Mouse (Mus musculus) limb, embryonic 10.5 days (tissue): ENCODE results near the gene Ydjc. TPM values are rescaled to one million over a fixed set of nuclear protein-coding genes. Genes with fewer than 3 reads are reported as not detected.

Source experiments
- DNase-seq: peaks from one replicate; pipeline ENCODE4 v3.0.0-alpha.2; 2017; ENCODE audit warnings: low spot score
- H3K27ac ChIP-seq: fragments of 300-500 bp; sonication (generic); 2 replicates; pipeline ENCODE4 v1.5.1; 2016; ENCODE audit warnings: mild to moderate bottlenecking
- H3K27me3 ChIP-seq: fragments of 300-500 bp; sonication (generic); 2 replicates; pipeline ENCODE4 v1.6.1; 2016; ENCODE audit warnings: low read depth, mild to moderate bottlenecking; ENCODE audit not compliant: poor library complexity, severe bottlenecking
- H3K36me3 ChIP-seq: fragments of 300-500 bp; sonication (generic); 2 replicates; pipeline ENCODE4 v1.6.1; 2016; ENCODE audit warnings: mild to moderate bottlenecking, moderate library complexity
- H3K4me1 ChIP-seq: fragments of 300-500 bp; sonication (generic); 2 replicates; pipeline ENCODE4 v1.6.1; 2016
- H3K4me3 ChIP-seq: fragments of 300-500 bp; sonication (generic); 2 replicates; pipeline ENCODE4 v1.5.1; 2016; ENCODE audit warnings: mild to moderate bottlenecking, moderate library complexity
- H3K9me3 ChIP-seq: fragments of 300-500 bp; sonication (generic); replicated peaks from 2 replicates; pipeline ENCODE4 v1.6.1; 2016; ENCODE audit warnings: mild to moderate bottlenecking
- WGBS: fragments of 180-500 bp; shearing (Covaris S2); methylation state at CpG from one replicate; pipeline ENCODE4 v1.1.7; 2016; 5-methylcytosine and 5-hydroxymethylcytosine counted together
- polyA plus RNA-seq: library from polyadenylated mRNA; unstranded; fragments of >200 nt; fragmentation: Nextera tagmentation; extraction: Ambion mirVana; gene quantifications from 2 replicates; pipeline ENCODE4 v1.2.1, GENCODE M21; 2016

Gene Ydjc
- polyA plus RNA-seq, 1 experiment from 2014 or later = 4.1 TPM

DNA sequence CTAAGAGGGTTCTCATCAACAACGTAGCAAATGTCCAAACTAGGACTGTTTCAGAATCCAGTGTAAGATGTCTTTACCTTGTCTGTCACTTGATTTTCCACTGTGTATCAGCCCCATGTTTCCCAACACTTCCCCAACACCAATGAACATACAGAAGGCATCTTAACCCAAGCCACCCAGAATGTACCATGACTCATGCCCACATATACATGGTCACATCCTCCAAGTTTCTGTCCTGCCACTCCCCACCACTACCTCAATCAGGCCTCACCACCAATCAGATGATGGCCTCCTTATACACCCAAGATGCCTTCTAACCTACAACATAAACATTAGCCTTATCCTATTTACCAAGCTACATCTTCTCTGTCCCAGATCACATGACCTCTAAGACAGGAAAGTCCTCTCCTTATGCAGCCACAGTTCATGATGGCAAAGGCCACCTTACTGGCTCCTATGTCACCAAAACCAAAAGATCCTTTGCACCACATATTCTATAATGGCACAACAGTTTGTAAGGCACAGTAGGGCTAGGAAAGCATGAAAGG lies 33.3 kb downstream of the Ydjc start:
- WGBS = 97% methylated on average over 1 of the region's 1 CpGs
- H3K9me3 ChIP-seq = no peaks in the 10 kb centered on the region
- H3K36me3 ChIP-seq = peaks cover 65% of the 10 kb centered on the region
- H3K4me1 ChIP-seq = no peaks in the 10 kb centered on the region
- no peaks in the 10 kb centered on the region for H3K27me3 ChIP-seq
- H3K27ac ChIP-seq = no peak overlapping the region
- DNase-seq = no peak
- no peak overlapping the region for H3K4me3 ChIP-seq

GRCm38 (mm10) chr16:17179706-17180105 lies 35.3 kb downstream of the Ydjc start:
- Histone ChIP-seq H3K4me1 (no peaks in the 10 kb centered on the region), H3K9me3 (no peaks in the 10 kb centered on the region), H3K4me3 (no peak overlapping the region), H3K27me3 (no peaks in the 10 kb centered on the region), H3K36me3 (peaks cover 59% of the 10 kb centered on the region), H3K27ac (no peak overlapping the region)
- WGBS = 96% methylated on average over 3 of the region's 3 CpGs
- DNase-seq = no peak

DNA sequence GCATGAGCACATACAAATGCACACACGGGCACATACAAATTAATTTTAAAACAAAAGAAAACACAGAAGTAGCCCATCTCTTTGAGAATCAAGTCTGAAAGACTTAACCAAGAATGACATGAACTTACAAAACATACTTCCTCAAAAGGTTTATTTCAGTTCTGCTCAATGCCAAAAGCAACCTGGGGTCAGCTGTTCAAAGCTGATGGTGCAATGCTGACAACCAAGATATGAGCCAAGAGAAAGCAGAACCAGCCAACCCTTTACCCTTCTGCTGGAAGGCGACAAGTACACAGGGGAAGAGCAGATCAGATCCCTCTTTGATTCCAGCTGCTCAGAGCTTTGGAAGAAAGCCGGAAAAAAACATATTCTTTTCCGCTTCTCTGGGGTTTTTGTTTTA lies 37.0 kb downstream of the Ydjc start:
- H3K4me1 ChIP-seq = no peaks in the 10 kb centered on the region
- H3K36me3 ChIP-seq = peaks cover 59% of the 10 kb centered on the region
- 94% methylated on average over 4 of the region's 4 CpGs for WGBS
- H3K9me3 ChIP-seq = no peaks in the 10 kb centered on the region
- no peak overlapping the region for H3K27ac ChIP-seq
- no peak for DNase-seq
- H3K27me3 ChIP-seq = no peaks in the 10 kb centered on the region
- no peak overlapping the region for H3K4me3 ChIP-seq

GRCm38 (mm10) chr16:17182136-17182535 lies 37.7 kb downstream of the Ydjc start:
- Histone ChIP-seq H3K27ac (no peak overlapping the region), H3K36me3 (peaks cover 62% of the 10 kb centered on the region), H3K4me3 (no peak overlapping the region), H3K9me3 (no peaks in the 10 kb centered on the region), H3K4me1 (no peaks in the 10 kb centered on the region), H3K27me3 (no peaks in the 10 kb centered on the region)
- 86% methylated on average over 2 of the region's 2 CpGs for WGBS
- DNase-seq = no peak

- no peak for DNase-seq
- Histone ChIP-seq H3K36me3 (peaks cover 63% of the 10 kb centered on the region), H3K9me3 (no peaks in the 10 kb centered on the region), H3K27ac (no peak overlapping the region), H3K4me3 (no peak overlapping the region), H3K27me3 (no peaks in the 10 kb centered on the region), H3K4me1 (no peaks in the 10 kb centered on the region)
- 87% methylated on average over 3 of the region's 3 CpGs for WGBS
Observed at GRCm38 (mm10) chr16:17183003-17183402, 38.6 kb downstream of the Ydjc start.

- H3K4me1 ChIP-seq = no peaks in the 10 kb centered on the region
- H3K4me3 ChIP-seq = no peak overlapping the region
- H3K27me3 ChIP-seq = no peaks in the 10 kb centered on the region
- no peak for DNase-seq
- peaks cover 59% of the 10 kb centered on the region for H3K36me3 ChIP-seq
- H3K27ac ChIP-seq = no peak overlapping the region
- no peaks in the 10 kb centered on the region for H3K9me3 ChIP-seq
Observed at GRCm38 (mm10) chr16:17185475-17185874, 41.1 kb downstream of the Ydjc start.

DNA sequence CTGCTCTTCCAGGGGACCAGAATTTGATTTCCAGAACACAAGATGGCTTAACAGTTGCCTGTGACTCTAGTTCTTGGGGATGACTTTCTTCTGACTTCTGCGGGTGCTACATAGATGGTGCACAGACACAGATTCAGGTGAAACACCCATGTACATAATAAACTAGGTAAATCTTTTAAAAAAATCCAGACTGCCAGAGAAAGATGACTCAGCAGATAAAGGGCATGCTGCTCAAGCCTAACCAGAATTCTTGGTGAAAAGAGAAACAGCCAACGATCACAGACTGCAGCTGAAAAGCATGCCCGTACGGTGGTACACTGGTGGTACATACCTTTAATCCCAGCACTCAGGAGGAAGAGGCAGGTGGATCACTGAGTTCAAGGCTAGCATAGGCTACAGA lies 49.4 kb downstream of the Ydjc start:
- no peak for DNase-seq
- Histone ChIP-seq H3K36me3 (peaks cover 77% of the 10 kb centered on the region), H3K4me1 (no peaks in the 10 kb centered on the region), H3K27me3 (no peaks in the 10 kb centered on the region), H3K4me3 (no peak overlapping the region), H3K27ac (no peak overlapping the region), H3K9me3 (no peaks in the 10 kb centered on the region)
- WGBS = 96% methylated on average over 4 of the region's 4 CpGs

GRCm38 (mm10) chr16:17200121-17200952 lies 55.9 kb downstream of the Ydjc start:
- H3K27ac ChIP-seq = peak overlapping the region; percentile 99
- H3K9me3 ChIP-seq = no peaks in the 10 kb centered on the region
- H3K36me3 ChIP-seq = peaks cover 30% of the 10 kb centered on the region
- 9% methylated on average over 24 of the region's 24 CpGs for WGBS
- peak overlapping the region; percentile 100 for H3K4me3 ChIP-seq
- H3K4me1 ChIP-seq = peaks cover 13% of the 10 kb centered on the region
- no peak for DNase-seq
- H3K27me3 ChIP-seq = no peaks in the 10 kb centered on the region

GRCm38 (mm10) chr16:17200953-17201707 lies 56.7 kb downstream of the Ydjc start:
- DNase-seq = peak; percentile 87
- Histone ChIP-seq H3K4me1 (peaks cover 13% of the 10 kb centered on the region), H3K36me3 (peaks cover 22% of the 10 kb centered on the region), H3K9me3 (no peaks in the 10 kb centered on the region), H3K4me3 (peak overlapping the region; percentile 100), H3K27ac (peak overlapping the region; percentile 99), H3K27me3 (peaks cover 3% of the 10 kb centered on the region)
- WGBS = under 1% methylated on average over 72 of the region's 72 CpGs

DNA sequence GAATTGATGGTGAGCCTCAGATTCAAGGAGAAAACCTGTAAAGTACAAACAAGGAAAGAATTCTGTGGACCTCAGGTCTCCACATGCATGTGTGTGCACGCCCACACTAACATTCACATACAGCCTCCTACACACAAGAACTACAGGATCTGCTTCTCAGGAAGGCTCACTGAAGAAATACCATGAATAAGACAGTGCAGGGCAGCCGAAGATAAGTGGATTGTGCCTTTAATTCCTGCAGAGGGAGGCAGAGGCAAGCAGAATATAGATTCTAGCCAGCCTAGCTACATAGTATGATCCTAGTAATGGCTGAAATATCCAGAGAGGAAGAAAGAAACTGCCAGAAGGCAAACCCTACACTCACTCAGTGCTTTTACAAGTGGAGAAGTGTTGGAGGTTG lies 57.6 kb downstream of the Ydjc start:
- Histone ChIP-seq H3K27me3 (peaks cover 11% of the 10 kb centered on the region), H3K9me3 (no peaks in the 10 kb centered on the region), H3K27ac (no peak overlapping the region), H3K4me3 (no peak overlapping the region), H3K36me3 (peaks cover 16% of the 10 kb centered on the region), H3K4me1 (peaks cover 13% of the 10 kb centered on the region)
- 73% methylated on average over 2 of the region's 2 CpGs for WGBS
- DNase-seq = no peak

GRCm38 (mm10) chr16:17202549-17202948 lies 58.1 kb downstream of the Ydjc start, which contains the start of gene Ube2l3:
Gene Ube2l3 (minus strand): TSS chr16:17202649.
- Histone ChIP-seq H3K36me3 (peaks cover 13% of the 10 kb centered on the region), H3K4me1 (peaks cover 13% of the 10 kb centered on the region), H3K9me3 (no peaks in the 10 kb centered on the region), H3K27me3 (peaks cover 16% of the 10 kb centered on the region), H3K4me3 (peak within 1 kb of the TSS; percentile 100), H3K27ac (peak within 1 kb of the TSS; percentile 99)
- 84% methylated on average over 1 of the region's 1 CpGs for WGBS
- DNase-seq = no peak

- WGBS = 7% methylated on average over 6 of the region's 6 CpGs
- Histone ChIP-seq H3K36me3 (no peaks in the 10 kb centered on the region), H3K27ac (no peak overlapping the region), H3K4me1 (peaks cover 23% of the 10 kb centered on the region), H3K27me3 (peaks cover 28% of the 10 kb centered on the region), H3K4me3 (no peak overlapping the region), H3K9me3 (no peaks in the 10 kb centered on the region)
- DNase-seq = no peak
Observed at GRCm38 (mm10) chr16:17204990-17205389, 60.6 kb downstream of the Ydjc start.
